Mouse (Mus musculus): Measurements from ENCODE around the gene Myh7. TPM values are rescaled to one million over a fixed set of nuclear protein-coding genes. Genes with fewer than 3 reads are reported as not detected.

Myh7 gene
- total and polyA plus RNA-seq, 2 experiments from 2014 or later: 1,537 to 4,273 TPM

- Histone ChIP-seq H3K4me3 (ENCODE audit: low read depth, low read length) (no peak overlapping the region), H3K27ac (ENCODE audit: low read depth) (peak overlapping the region; percentile 46; the same call in 1 of the 2 replicates), H3K9me3 (replicated peaks; ENCODE audit: control insufficient read depth, low read length) (no peaks in the 10 kb centered on the region), H3K4me2 (ENCODE audit: low read depth, low read length) (no peak overlapping the region), H3K36me3 (replicated peaks; ENCODE audit: control insufficient read depth, insufficient read depth, low read length) (peaks cover 97% of the 10 kb centered on the region), H3K4me1 (ENCODE audit: control insufficient read depth, insufficient read depth) (no peaks in the 10 kb centered on the region), H3K27me3 (ENCODE audit: control insufficient read depth, insufficient read depth, low read length) (no peaks in the 10 kb centered on the region), H3K9ac (replicated peaks; ENCODE audit: low read depth, low read length) (no peak overlapping the region)
- ATAC-seq (ENCODE audit: insufficient read depth, low read depth) (no peak), DNase-seq (ENCODE audit: low spot score) (no peak)
- TF ChIP-seq CTCF (IDR thresholded peaks at IDR 0.05; ENCODE audit: low read depth): no peak
- no peak for TF ChIP-seq EP300 (IDR thresholded peaks at IDR 0.05; ENCODE audit: low read depth)
- WGBS: 37% methylated on average over 19 of the region's 19 CpGs
Measured at GRCm38 (mm10) chr14:54945975-54946704, 48.3 kb downstream of the Myh7 start.

- Histone ChIP-seq H3K36me3 (replicated peaks; ENCODE audit: control insufficient read depth, insufficient read depth, low read length) (peaks cover 96% of the 10 kb centered on the region), H3K27me3 (ENCODE audit: control insufficient read depth, insufficient read depth, low read length) (no peaks in the 10 kb centered on the region), H3K9ac (replicated peaks; ENCODE audit: low read depth, low read length) (no peak overlapping the region), H3K27ac (ENCODE audit: low read depth) (peak overlapping the region; percentile 16; the same call in 1 of the 2 replicates), H3K4me2 (ENCODE audit: low read depth, low read length) (no peak overlapping the region), H3K4me3 (ENCODE audit: low read depth, low read length) (no peak overlapping the region), H3K9me3 (replicated peaks; ENCODE audit: control insufficient read depth, low read length) (no peaks in the 10 kb centered on the region), H3K4me1 (ENCODE audit: control insufficient read depth, insufficient read depth) (no peaks in the 10 kb centered on the region)
- 51% methylated on average over 2 of the region's 2 CpGs for WGBS
- TF ChIP-seq EP300 (IDR thresholded peaks at IDR 0.05; ENCODE audit: low read depth) (no peak), CTCF (IDR thresholded peaks at IDR 0.05; ENCODE audit: low read depth) (no peak)
- DNase-seq (ENCODE audit: low spot score) (peak; percentile 6), ATAC-seq (ENCODE audit: insufficient read depth, low read depth) (no peak)
Measured at GRCm38 (mm10) chr14:54944939-54945338, 49.5 kb downstream of the Myh7 start.

- no peak for ATAC-seq (ENCODE audit: insufficient read depth, low read depth)
- TF ChIP-seq CTCF (IDR thresholded peaks at IDR 0.05; ENCODE audit: low read depth) (no peak), EP300 (IDR thresholded peaks at IDR 0.05; ENCODE audit: low read depth) (no peak)
Measured at GRCm38 (mm10) chr14:54943971-54944370, 50.5 kb downstream of the Myh7 start.

GRCm38 (mm10) chr14:54942479-54942878 is 51.9 kb downstream of the Myh7 start:
- TF ChIP-seq CTCF (IDR thresholded peaks at IDR 0.05; ENCODE audit: low read depth): no peak
- H3K27ac ChIP-seq (ENCODE audit: low read depth): peak overlapping the region; percentile 22; the same call in 1 of the 2 replicates
- DNase-seq (ENCODE audit: low spot score) (peak; percentile 5), ATAC-seq (ENCODE audit: insufficient read depth, low read depth) (no peak)
- H3K4me1 ChIP-seq (ENCODE audit: control insufficient read depth, insufficient read depth): no peaks in the 10 kb centered on the region
- H3K4me3 ChIP-seq (ENCODE audit: low read depth, low read length): no peak overlapping the region
- no peak overlapping the region for H3K9ac ChIP-seq (replicated peaks; ENCODE audit: low read depth, low read length)
- WGBS: 66% methylated on average over 8 of the region's 8 CpGs
- peaks cover 72% of the 10 kb centered on the region for H3K36me3 ChIP-seq (replicated peaks; ENCODE audit: control insufficient read depth, insufficient read depth, low read length)
- H3K9me3 ChIP-seq (replicated peaks; ENCODE audit: control insufficient read depth, low read length): no peaks in the 10 kb centered on the region
- no peaks in the 10 kb centered on the region for H3K27me3 ChIP-seq (ENCODE audit: control insufficient read depth, insufficient read depth, low read length)
- H3K4me2 ChIP-seq (ENCODE audit: low read depth, low read length): no peak overlapping the region

More at GRCm38 (mm10) chr14:54943971-54944370, 50.5 kb downstream of the Myh7 start:
- Histone ChIP-seq H3K9me3 (replicated peaks; ENCODE audit: control insufficient read depth, low read length) (no peaks in the 10 kb centered on the region), H3K9ac (replicated peaks; ENCODE audit: low read depth, low read length) (no peak overlapping the region), H3K27me3 (ENCODE audit: control insufficient read depth, insufficient read depth, low read length) (no peaks in the 10 kb centered on the region), H3K4me1 (ENCODE audit: control insufficient read depth, insufficient read depth) (no peaks in the 10 kb centered on the region), H3K4me3 (ENCODE audit: low read depth, low read length) (no peak overlapping the region), H3K27ac (ENCODE audit: low read depth) (peak overlapping the region; percentile 22), H3K36me3 (replicated peaks; ENCODE audit: control insufficient read depth, insufficient read depth, low read length) (peaks cover 87% of the 10 kb centered on the region), H3K4me2 (ENCODE audit: low read depth, low read length) (no peak overlapping the region)
- peak; percentile 5 for DNase-seq (ENCODE audit: low spot score)
- 96% methylated on average over 7 of the region's 7 CpGs for WGBS

- Histone ChIP-seq H3K36me3 (replicated peaks; ENCODE audit: control insufficient read depth, insufficient read depth, low read length) (peaks cover 60% of the 10 kb centered on the region), H3K9ac (replicated peaks; ENCODE audit: low read depth, low read length) (no peak overlapping the region), H3K27me3 (ENCODE audit: control insufficient read depth, insufficient read depth, low read length) (no peaks in the 10 kb centered on the region), H3K4me1 (ENCODE audit: control insufficient read depth, insufficient read depth) (no peaks in the 10 kb centered on the region), H3K9me3 (replicated peaks; ENCODE audit: control insufficient read depth, low read length) (no peaks in the 10 kb centered on the region), H3K4me3 (ENCODE audit: low read depth, low read length) (no peak overlapping the region), H3K4me2 (ENCODE audit: low read depth, low read length) (no peak overlapping the region), H3K27ac (ENCODE audit: low read depth) (peak overlapping the region; percentile 72)
- 50% methylated on average over 13 of the region's 13 CpGs for WGBS
- ATAC-seq (ENCODE audit: insufficient read depth, low read depth) (no peak), DNase-seq (ENCODE audit: low spot score) (peak; percentile 17)
- TF ChIP-seq CTCF (IDR thresholded peaks at IDR 0.05; ENCODE audit: low read depth): no peak
- TF ChIP-seq EP300 (IDR thresholded peaks at IDR 0.05; ENCODE audit: low read depth): no peak
Measured at GRCm38 (mm10) chr14:54941024-54941978, 53.1 kb downstream of the Myh7 start.

Data from heart, postnatal 0 days (tissue).